Mouse (Mus musculus) E14TG2a.4 (cell line): Measurements from ENCODE around the gene Rtcb.

ENCODE experiments used
- CTCF ChIP-seq: conservative IDR thresholded peaks from 2 replicates; pipeline ENCODE4 v1.5.1; 2014; ENCODE audit warnings: low read length
- NANOG ChIP-seq: IDR thresholded peaks from 2 replicates; pipeline ENCODE4 v1.6.1; 2014; ENCODE audit warnings: borderline replicate concordance, low read length, mixed read lengths
- POU5F1 ChIP-seq: IDR thresholded peaks from 2 replicates; pipeline ENCODE4 v1.6.1; 2014; ENCODE audit warnings: low read length, borderline replicate concordance

DNA sequence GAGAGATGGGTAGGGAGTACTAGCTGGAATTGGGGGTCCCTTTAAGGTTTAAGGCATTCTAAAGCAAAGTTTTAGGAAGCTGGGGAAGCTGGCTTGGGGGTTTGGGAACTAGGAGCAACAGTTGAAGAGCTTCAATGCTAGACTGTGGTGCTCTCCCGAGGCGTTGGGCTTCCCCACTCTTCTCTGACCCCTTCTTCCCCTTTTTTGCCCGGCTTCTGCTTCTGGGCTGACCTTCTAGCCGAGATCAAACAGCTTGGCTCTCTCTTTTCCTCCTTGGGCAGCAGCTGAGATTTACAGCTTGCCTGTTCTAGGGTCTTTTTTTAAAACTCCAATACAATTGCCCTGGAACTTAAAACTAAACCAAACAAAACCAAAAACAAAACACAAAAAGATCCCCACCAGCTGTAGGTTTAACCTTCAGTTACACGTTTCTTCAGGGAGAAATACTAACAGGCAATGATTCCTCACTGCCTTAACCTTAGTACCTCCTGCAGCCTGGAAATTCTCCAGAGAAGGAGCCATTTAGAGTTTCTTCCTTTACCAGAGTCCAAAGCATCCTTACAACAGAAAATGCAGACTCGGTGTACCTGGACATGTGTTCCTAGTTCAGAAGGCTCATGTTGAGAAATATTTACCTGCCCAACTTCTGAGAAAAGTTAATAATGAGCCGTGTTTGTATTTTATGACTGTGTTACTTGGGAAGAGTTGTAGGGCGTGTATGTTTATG lies 12.4 kb upstream of the Rtcb start:
- TF ChIP-seq CTCF (no peak), POU5F1 (no peak), NANOG (no peak)
